Mouse (Mus musculus): ENCODE measurements around the gene Rgs7bp. TPM values are rescaled to one million over a fixed set of nuclear protein-coding genes. Genes with fewer than 3 reads are reported as not detected.

Gene Rgs7bp
- polyA plus RNA-seq, 1 experiment = under 0.01 TPM

DNA sequence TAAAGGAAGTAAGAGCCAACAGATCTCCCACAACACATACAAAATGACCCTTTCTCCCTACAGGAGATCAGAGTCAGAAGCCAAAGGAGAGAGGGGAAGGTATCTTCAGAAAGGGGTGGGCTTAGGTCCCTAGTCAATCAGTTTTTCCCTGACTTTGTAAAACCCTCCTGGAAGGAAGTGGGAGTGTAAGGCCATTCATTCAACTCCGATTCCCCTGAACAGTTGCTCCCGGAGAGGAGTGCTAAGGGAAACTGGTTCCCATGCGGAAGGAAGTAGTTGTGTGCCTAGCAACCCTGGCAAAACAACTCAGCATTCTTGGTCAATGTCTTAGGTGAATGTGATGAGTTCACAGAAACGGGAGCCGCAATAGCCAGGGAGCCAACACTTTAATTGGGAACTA lies 644 bp upstream of the Rgs7bp start:
- H3K4me3 ChIP-seq = no peak overlapping the region

DNA sequence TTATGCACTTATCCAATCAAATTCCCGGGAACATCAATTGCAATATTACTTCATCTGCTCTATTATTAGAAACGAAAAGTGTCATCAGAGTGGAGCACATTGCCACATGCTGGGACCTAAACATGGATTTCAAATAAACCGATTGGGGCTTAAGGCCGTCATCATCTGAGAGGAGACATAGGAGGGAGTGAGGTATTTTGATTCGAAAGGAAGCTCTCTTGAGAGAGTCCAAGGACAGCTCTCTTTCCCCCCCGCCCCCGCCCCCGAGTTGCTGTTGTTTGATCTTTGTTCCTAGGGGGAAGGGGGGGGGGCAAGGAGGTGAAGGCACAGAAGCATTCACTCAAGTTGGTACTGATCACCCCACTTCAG lies 195 bp upstream of the Rgs7bp start:
- no peaks in the 10 kb centered on the region for H3K79me2 ChIP-seq (ENCODE audit: control insufficient read depth, insufficient read depth)
- H3K27me3 ChIP-seq (ENCODE audit: control insufficient read depth, insufficient read depth, insufficient read length) = peaks cover 9% of the 10 kb centered on the region
- no peak for TF ChIP-seq MYOD1 (IDR thresholded peaks at IDR 0.05; ENCODE audit: control insufficient read depth in 1 of 3, insufficient read length in 2 of 3, low read depth in 2 of 3)
- no peak for TF ChIP-seq POLR2A (IDR thresholded peaks at IDR 0.05; ENCODE audit: insufficient read length, low read depth)
- no peak for TF ChIP-seq USF1 (IDR thresholded peaks at IDR 0.05; ENCODE audit: low read depth)
- no peak for TF ChIP-seq POLR2AphosphoS2 (IDR thresholded peaks at IDR 0.05; ENCODE audit: insufficient read length, low read depth)
- TF ChIP-seq MYOG (IDR thresholded peaks at IDR 0.05; ENCODE audit: control insufficient read depth in 1 of 3, insufficient read depth in 1 of 3, insufficient read length in 2 of 3, low read depth in 2 of 3) = no peak
- no peak for TF ChIP-seq E2F4 (IDR thresholded peaks at IDR 0.05; ENCODE audit: insufficient read depth)
- no peak for TF ChIP-seq SRF (IDR thresholded peaks at IDR 0.05; ENCODE audit: control insufficient read depth, insufficient read length, low read depth)
- TF ChIP-seq TCF12 (IDR thresholded peaks at IDR 0.05; ENCODE audit: insufficient read depth, poor library complexity, severe bottlenecking) = no peak
- no peak for TF ChIP-seq CEBPB (IDR thresholded peaks at IDR 0.05; ENCODE audit: insufficient read depth, poor library complexity, severe bottlenecking)
- TF ChIP-seq MAX (IDR thresholded peaks at IDR 0.05; ENCODE audit: low read depth) = no peak
- TF ChIP-seq TCF3 (IDR thresholded peaks at IDR 0.05; ENCODE audit: insufficient read length, low read depth) = no peak
- TF ChIP-seq REST (IDR thresholded peaks at IDR 0.05; ENCODE audit: insufficient read depth, insufficient read length) = no peak
- no peak overlapping the region for H3K4me2 ChIP-seq (ENCODE audit: low read depth)
- H3K4me3 ChIP-seq = no peak overlapping the region
- H3ac ChIP-seq (ENCODE audit: control insufficient read depth, insufficient read length) = no peak overlapping the region
- no peaks in the 10 kb centered on the region for H3K36me3 ChIP-seq (ENCODE audit: control insufficient read depth, insufficient read depth)

More for the DNA sequence above, 644 bp upstream of the Rgs7bp start:
- TF ChIP-seq SRF (IDR thresholded peaks at IDR 0.05; ENCODE audit: control insufficient read depth, insufficient read length, low read depth) = no peak
- no peak for TF ChIP-seq POLR2AphosphoS2 (IDR thresholded peaks at IDR 0.05; ENCODE audit: insufficient read length, low read depth)
- no peaks in the 10 kb centered on the region for H3K79me2 ChIP-seq (ENCODE audit: control insufficient read depth, insufficient read depth)
- no peak overlapping the region for H3ac ChIP-seq (ENCODE audit: control insufficient read depth, insufficient read length)
- peaks cover 9% of the 10 kb centered on the region for H3K27me3 ChIP-seq (ENCODE audit: control insufficient read depth, insufficient read depth, insufficient read length)
- H3K4me2 ChIP-seq (ENCODE audit: low read depth) = no peak overlapping the region
- H3K36me3 ChIP-seq (ENCODE audit: control insufficient read depth, insufficient read depth) = no peaks in the 10 kb centered on the region

DNA sequence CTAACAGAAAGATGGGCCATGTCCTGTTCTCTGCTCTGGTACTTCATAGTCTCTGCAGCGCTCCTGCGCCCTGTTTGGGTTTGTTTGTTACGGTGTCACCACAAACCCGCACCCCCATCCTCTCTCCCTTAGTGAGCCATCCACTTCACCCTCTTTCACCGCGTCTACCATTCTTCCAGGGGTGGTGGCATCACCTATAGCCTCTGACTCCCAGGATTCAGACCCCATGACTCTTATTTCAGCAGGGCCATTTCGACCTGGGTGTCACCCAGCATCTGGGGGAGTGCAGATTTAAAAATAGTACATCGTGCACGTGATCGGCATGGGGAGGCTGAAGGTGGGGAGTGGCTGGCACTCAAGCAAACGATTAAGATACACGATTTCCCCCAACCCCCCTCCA lies 1.1 kb downstream of the Rgs7bp start:
- H3K27me3 ChIP-seq (ENCODE audit: control insufficient read depth, insufficient read depth, insufficient read length) = peaks cover 9% of the 10 kb centered on the region
- H3K79me2 ChIP-seq (ENCODE audit: control insufficient read depth, insufficient read depth) = no peaks in the 10 kb centered on the region
- H3K4me2 ChIP-seq (ENCODE audit: low read depth) = no peak overlapping the region
- H3K36me3 ChIP-seq (ENCODE audit: control insufficient read depth, insufficient read depth) = no peaks in the 10 kb centered on the region
- no peak overlapping the region for H3ac ChIP-seq (ENCODE audit: control insufficient read depth, insufficient read length)
- H3K4me3 ChIP-seq = no peak overlapping the region
- TF ChIP-seq MYOG (IDR thresholded peaks at IDR 0.05; ENCODE audit: control insufficient read depth in 1 of 3, insufficient read depth in 1 of 3, insufficient read length in 2 of 3, low read depth in 2 of 3) = no peak
- TF ChIP-seq POLR2AphosphoS2 (IDR thresholded peaks at IDR 0.05; ENCODE audit: insufficient read length, low read depth) = no peak
- no peak for TF ChIP-seq MAX (IDR thresholded peaks at IDR 0.05; ENCODE audit: low read depth)
- no peak for TF ChIP-seq POLR2A (IDR thresholded peaks at IDR 0.05; ENCODE audit: insufficient read length, low read depth)
- no peak for TF ChIP-seq TCF3 (IDR thresholded peaks at IDR 0.05; ENCODE audit: insufficient read length, low read depth)
- TF ChIP-seq SRF (IDR thresholded peaks at IDR 0.05; ENCODE audit: control insufficient read depth, insufficient read length, low read depth) = no peak
- TF ChIP-seq MYOD1 (IDR thresholded peaks at IDR 0.05; ENCODE audit: control insufficient read depth in 1 of 3, insufficient read length in 2 of 3, low read depth in 2 of 3) = no peak

DNA sequence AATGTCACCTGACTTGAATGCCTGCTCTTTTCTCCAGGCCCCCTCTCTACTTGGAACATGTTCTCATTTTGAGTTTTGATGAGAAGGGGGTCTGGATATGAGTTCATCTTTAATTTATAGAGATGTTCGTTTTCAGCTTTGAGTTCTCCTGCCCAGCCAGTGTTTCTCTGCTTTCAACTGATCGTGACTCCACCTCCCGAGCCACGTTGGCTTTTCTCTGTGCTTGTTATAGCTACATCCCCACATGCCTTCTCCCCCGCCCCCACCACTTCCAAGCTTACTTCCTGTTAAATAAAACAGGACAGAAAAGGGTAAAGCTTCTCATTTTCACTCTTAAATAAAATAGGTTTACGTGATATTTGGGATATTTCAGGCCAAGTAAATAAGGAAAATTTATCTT lies 3.3 kb downstream of the Rgs7bp start:
- no peaks in the 10 kb centered on the region for H3K36me3 ChIP-seq (ENCODE audit: control insufficient read depth, insufficient read depth)
- peaks cover 9% of the 10 kb centered on the region for H3K27me3 ChIP-seq (ENCODE audit: control insufficient read depth, insufficient read depth, insufficient read length)
- H3ac ChIP-seq (ENCODE audit: control insufficient read depth, insufficient read length) = no peak overlapping the region
- no peaks in the 10 kb centered on the region for H3K79me2 ChIP-seq (ENCODE audit: control insufficient read depth, insufficient read depth)
- TF ChIP-seq POLR2A (IDR thresholded peaks at IDR 0.05; ENCODE audit: insufficient read length, low read depth) (no peak), MAX (IDR thresholded peaks at IDR 0.05; ENCODE audit: low read depth) (no peak)
- H3K4me2 ChIP-seq (ENCODE audit: low read depth) = no peak overlapping the region
- H3K4me3 ChIP-seq = no peak overlapping the region

DNA sequence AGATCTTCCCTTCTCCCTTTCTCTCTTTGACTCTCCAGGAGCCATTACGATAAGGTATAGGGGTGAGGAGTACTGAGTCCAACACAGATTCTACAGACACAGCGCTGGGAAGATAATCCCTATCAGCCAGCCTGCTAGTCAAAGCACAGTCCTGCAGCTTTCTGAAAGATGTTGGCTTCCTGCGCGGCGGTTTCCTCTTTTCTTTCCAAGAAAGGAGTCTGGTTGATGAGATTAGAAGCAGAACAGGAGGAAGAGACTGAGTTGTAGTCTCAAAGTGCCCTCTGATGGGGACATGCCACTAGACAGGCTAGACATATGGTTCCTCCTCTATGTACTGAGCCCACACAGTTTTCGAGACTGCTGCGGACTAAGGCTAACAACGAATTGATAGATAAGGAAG lies 6.1 kb downstream of the Rgs7bp start:
- Histone ChIP-seq H3K4me3 (no peak overlapping the region), H3ac (ENCODE audit: control insufficient read depth, insufficient read length) (no peak overlapping the region), H3K27me3 (ENCODE audit: control insufficient read depth, insufficient read depth, insufficient read length) (no peaks in the 10 kb centered on the region), H3K79me2 (ENCODE audit: control insufficient read depth, insufficient read depth) (no peaks in the 10 kb centered on the region), H3K4me2 (ENCODE audit: low read depth) (no peak overlapping the region), H3K36me3 (ENCODE audit: control insufficient read depth, insufficient read depth) (no peaks in the 10 kb centered on the region)
- TF ChIP-seq CEBPB (IDR thresholded peaks at IDR 0.05; ENCODE audit: insufficient read depth, poor library complexity, severe bottlenecking) (no peak), MAX (IDR thresholded peaks at IDR 0.05; ENCODE audit: low read depth) (no peak), POLR2AphosphoS2 (IDR thresholded peaks at IDR 0.05; ENCODE audit: insufficient read length, low read depth) (no peak), TCF12 (IDR thresholded peaks at IDR 0.05; ENCODE audit: insufficient read depth, poor library complexity, severe bottlenecking) (no peak), E2F4 (IDR thresholded peaks at IDR 0.05; ENCODE audit: insufficient read depth) (no peak), REST (IDR thresholded peaks at IDR 0.05; ENCODE audit: insufficient read depth, insufficient read length) (no peak), TCF3 (IDR thresholded peaks at IDR 0.05; ENCODE audit: insufficient read length, low read depth) (no peak), MYOG (IDR thresholded peaks at IDR 0.05; ENCODE audit: control insufficient read depth in 1 of 3, insufficient read depth in 1 of 3, insufficient read length in 2 of 3, low read depth in 2 of 3) (no peak), POLR2A (IDR thresholded peaks at IDR 0.05; ENCODE audit: insufficient read length, low read depth) (no peak), SRF (IDR thresholded peaks at IDR 0.05; ENCODE audit: control insufficient read depth, insufficient read length, low read depth) (no peak), USF1 (IDR thresholded peaks at IDR 0.05; ENCODE audit: low read depth) (no peak), MYOD1 (IDR thresholded peaks at IDR 0.05; ENCODE audit: control insufficient read depth in 1 of 3, insufficient read length in 2 of 3, low read depth in 2 of 3) (no peak)
